Mouse (Mus musculus): ENCODE data around the gene Plcxd3. TPM values are rescaled to one million over a fixed set of nuclear protein-coding genes. Genes with fewer than 3 reads are reported as not detected.

The Plcxd3 gene
- polyA plus RNA-seq (2015; fragmentation: Nextera tagmentation; extraction: Ambion mirVana): 64.5 and 77.9 TPM in 2 replicates

GRCm38 (mm10) chr15:4375423-4376220 is at the start of gene Plcxd3:
TSS of gene Plcxd3 (plus strand) at chr15:4375491.
- Histone ChIP-seq H3K4me3 (replicated peaks) (peak within 1 kb of the TSS; percentile 67), H3K27ac (replicated peaks) (peak within 1 kb of the TSS; percentile 81), H3K27me3 (replicated peaks) (no peaks in the 10 kb centered on the region), H3K4me1 (peaks cover 20% of the 10 kb centered on the region), H3K9ac (replicated peaks) (peak within 1 kb of the TSS; percentile 74), H3K9me3 (replicated peaks) (no peaks in the 10 kb centered on the region), H3K36me3 (no peaks in the 10 kb centered on the region), H3K4me2 (peak within 1 kb of the TSS; percentile 90)
- ATAC-seq (ENCODE audit: low FRiP score): peak; percentile 89
- WGBS: under 1% methylated on average over 33 of the region's 33 CpGs

GRCm38 (mm10) chr15:4331867-4332266 is 43.4 kb upstream of the Plcxd3 start:
- WGBS: 79% methylated on average over 4 of the region's 4 CpGs
- Histone ChIP-seq H3K4me2 (no peak overlapping the region), H3K4me1 (no peaks in the 10 kb centered on the region), H3K27me3 (replicated peaks) (no peaks in the 10 kb centered on the region), H3K36me3 (no peaks in the 10 kb centered on the region), H3K9ac (replicated peaks) (no peak overlapping the region), H3K27ac (replicated peaks) (no peak overlapping the region), H3K4me3 (replicated peaks) (no peak overlapping the region), H3K9me3 (replicated peaks) (no peaks in the 10 kb centered on the region)
- ATAC-seq (ENCODE audit: low FRiP score): no peak

DNA sequence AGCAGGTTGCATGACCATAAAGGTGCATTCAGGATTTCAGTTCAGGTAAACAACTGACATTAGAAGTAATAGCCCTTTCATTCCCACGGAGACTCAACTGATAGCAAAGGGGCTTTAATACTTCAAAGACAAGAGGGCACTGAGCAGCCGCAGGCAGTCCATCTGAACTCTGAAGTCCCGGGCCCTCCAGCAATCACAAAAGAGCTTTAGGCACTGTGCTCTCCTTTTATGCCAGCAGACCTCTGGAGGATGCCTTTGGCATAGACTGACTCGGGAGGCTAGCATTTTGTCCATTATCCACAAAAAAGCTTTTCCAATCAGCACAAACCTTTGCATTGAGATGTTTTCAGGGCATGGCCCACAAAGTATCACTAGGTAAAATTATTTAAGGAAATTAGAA is 33.7 kb upstream of the Plcxd3 start:
- Histone ChIP-seq H3K27me3 (replicated peaks) (no peaks in the 10 kb centered on the region), H3K9ac (replicated peaks) (no peak overlapping the region), H3K4me1 (no peaks in the 10 kb centered on the region), H3K4me2 (no peak overlapping the region), H3K27ac (replicated peaks) (no peak overlapping the region), H3K4me3 (replicated peaks) (no peak overlapping the region), H3K9me3 (replicated peaks) (no peaks in the 10 kb centered on the region), H3K36me3 (no peaks in the 10 kb centered on the region)
- WGBS: 15% methylated on average over 4 of the region's 4 CpGs
- ATAC-seq (ENCODE audit: low FRiP score): no peak

GRCm38 (mm10) chr15:4348816-4349553 is 26.3 kb upstream of the Plcxd3 start:
- 40% methylated on average over 7 of the region's 7 CpGs for WGBS
- Histone ChIP-seq H3K4me2 (no peak overlapping the region), H3K9ac (replicated peaks) (no peak overlapping the region), H3K9me3 (replicated peaks) (no peaks in the 10 kb centered on the region), H3K4me3 (replicated peaks) (no peak overlapping the region), H3K27ac (replicated peaks) (no peak overlapping the region), H3K27me3 (replicated peaks) (no peaks in the 10 kb centered on the region), H3K36me3 (no peaks in the 10 kb centered on the region), H3K4me1 (no peaks in the 10 kb centered on the region)
- ATAC-seq (ENCODE audit: low FRiP score): no peak

- Histone ChIP-seq H3K9ac (replicated peaks) (no peak overlapping the region), H3K4me1 (no peaks in the 10 kb centered on the region), H3K27ac (replicated peaks) (no peak overlapping the region), H3K9me3 (replicated peaks) (no peaks in the 10 kb centered on the region), H3K4me2 (no peak overlapping the region), H3K4me3 (replicated peaks) (no peak overlapping the region), H3K27me3 (replicated peaks) (no peaks in the 10 kb centered on the region), H3K36me3 (no peaks in the 10 kb centered on the region)
- WGBS: 84% methylated on average over 11 of the region's 11 CpGs
- ATAC-seq (ENCODE audit: low FRiP score): no peak
These were observed 18.9 kb upstream of the Plcxd3 start for GRCm38 (mm10) chr15:4356397-4356796.

GRCm38 (mm10) chr15:4357706-4358105 is 17.6 kb upstream of the Plcxd3 start:
- Histone ChIP-seq H3K4me2 (no peak overlapping the region), H3K4me3 (replicated peaks) (no peak overlapping the region), H3K4me1 (no peaks in the 10 kb centered on the region), H3K27ac (replicated peaks) (no peak overlapping the region), H3K36me3 (no peaks in the 10 kb centered on the region), H3K9me3 (replicated peaks) (no peaks in the 10 kb centered on the region), H3K27me3 (replicated peaks) (no peaks in the 10 kb centered on the region), H3K9ac (replicated peaks) (no peak overlapping the region)
- 64% methylated on average over 4 of the region's 4 CpGs for WGBS
- no peak for ATAC-seq (ENCODE audit: low FRiP score)

DNA sequence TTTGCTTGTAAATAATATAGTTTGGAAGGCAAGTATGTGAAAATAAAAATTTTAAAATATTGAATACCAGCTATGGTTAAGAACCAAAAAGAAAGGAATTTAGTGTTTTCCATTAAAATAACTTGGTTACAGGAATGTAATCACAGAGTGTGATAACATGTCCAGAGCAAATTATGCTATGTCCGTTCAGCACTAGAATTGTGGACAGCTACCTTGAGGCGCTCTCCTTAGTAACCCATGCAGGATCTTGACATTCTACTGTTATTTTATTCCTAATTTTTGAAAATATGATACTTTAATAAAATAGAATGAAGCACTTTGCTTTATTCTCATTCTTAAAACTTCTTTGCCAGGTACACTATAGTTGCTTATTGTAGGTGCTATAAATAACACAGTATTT is 7.5 kb upstream of the Plcxd3 start:
- 72% methylated on average over 2 of the region's 2 CpGs for WGBS

DNA sequence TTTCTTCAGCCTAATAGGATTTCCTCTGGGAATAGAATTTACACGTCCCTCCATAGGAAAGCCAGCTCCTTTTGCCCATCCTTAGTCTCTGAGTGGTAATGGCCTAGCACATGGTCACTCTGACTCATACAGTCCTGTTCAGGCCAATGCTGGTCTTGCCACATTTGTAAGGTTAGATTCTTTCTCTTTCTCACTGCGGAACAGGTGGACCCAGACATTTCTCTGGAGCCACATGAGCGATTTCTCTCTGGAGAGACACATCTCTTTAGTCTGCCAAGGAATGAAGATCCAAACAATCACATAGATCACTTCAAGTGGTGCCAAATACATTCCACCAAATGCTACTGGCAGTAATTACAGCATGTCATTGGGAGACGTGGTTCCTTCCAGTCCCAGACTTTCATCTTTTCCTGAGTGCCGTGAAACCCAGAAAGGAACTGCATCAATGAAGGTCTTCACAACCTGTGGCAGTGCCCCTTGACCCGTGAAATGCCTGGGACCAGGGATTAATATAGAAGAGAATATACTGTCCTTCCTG is 769 bp upstream of the Plcxd3 start:
- Histone ChIP-seq H3K27me3 (replicated peaks) (no peaks in the 10 kb centered on the region), H3K4me2 (peak overlapping the region; percentile 90), H3K36me3 (no peaks in the 10 kb centered on the region), H3K27ac (replicated peaks) (0 out of 2 replicates have a peak overlapping the region, but pooled peaks have one; percentile 19), H3K9me3 (replicated peaks) (no peaks in the 10 kb centered on the region), H3K4me3 (replicated peaks) (peak overlapping the region; percentile 67), H3K9ac (replicated peaks) (no peak overlapping the region; the same call in 1 of the 2 replicates), H3K4me1 (peaks cover 20% of the 10 kb centered on the region)
- WGBS: 39% methylated on average over 6 of the region's 6 CpGs
- no peak for ATAC-seq (ENCODE audit: low FRiP score)

More for the DNA sequence above, 7.5 kb upstream of the Plcxd3 start:
- Histone ChIP-seq H3K4me3 (replicated peaks) (no peak overlapping the region), H3K9ac (replicated peaks) (no peak overlapping the region), H3K27me3 (replicated peaks) (no peaks in the 10 kb centered on the region), H3K27ac (replicated peaks) (no peak overlapping the region), H3K4me1 (no peaks in the 10 kb centered on the region), H3K4me2 (no peak overlapping the region), H3K36me3 (no peaks in the 10 kb centered on the region), H3K9me3 (replicated peaks) (no peaks in the 10 kb centered on the region)
- no peak for ATAC-seq (ENCODE audit: low FRiP score)

- 9% methylated on average over 6 of the region's 6 CpGs for WGBS
- H3K27me3 ChIP-seq (replicated peaks): no peaks in the 10 kb centered on the region
- H3K27ac ChIP-seq (replicated peaks): peak overlapping the region; percentile 81
- H3K4me2 ChIP-seq: peak overlapping the region; percentile 90
- peak overlapping the region; percentile 74 for H3K9ac ChIP-seq (replicated peaks)
- peak overlapping the region; percentile 67 for H3K4me3 ChIP-seq (replicated peaks)
- ATAC-seq (ENCODE audit: low FRiP score): peak; percentile 2; the same call in 1 of the 2 replicates
- H3K4me1 ChIP-seq: peaks cover 20% of the 10 kb centered on the region
- no peaks in the 10 kb centered on the region for H3K9me3 ChIP-seq (replicated peaks)
- no peaks in the 10 kb centered on the region for H3K36me3 ChIP-seq
These were observed 264 bp upstream of the Plcxd3 start for GRCm38 (mm10) chr15:4375031-4375422.

DNA sequence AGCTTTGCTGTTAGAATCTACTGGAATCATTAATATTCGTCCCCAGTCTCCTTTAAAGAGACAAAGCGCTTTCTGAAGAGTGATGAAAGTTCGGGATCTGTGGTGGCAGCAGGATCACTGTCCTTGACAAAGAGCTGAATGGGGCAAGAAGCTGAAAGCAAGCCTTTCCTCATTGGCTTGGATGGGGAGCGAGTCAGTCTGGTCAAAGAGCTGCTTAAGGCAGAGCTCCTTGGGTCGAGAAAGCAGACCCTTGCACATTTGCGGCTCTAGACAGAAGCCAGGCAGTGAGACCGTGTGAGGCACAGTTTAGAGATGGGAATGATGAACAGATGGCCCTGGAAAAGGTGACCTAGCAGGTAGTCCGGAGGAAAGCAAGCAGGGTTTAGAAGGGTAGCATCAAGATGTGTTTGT is 935 bp downstream of the Plcxd3 start:
- H3K27me3 ChIP-seq (replicated peaks): no peaks in the 10 kb centered on the region
- H3K9ac ChIP-seq (replicated peaks): peak overlapping the region; percentile 74
- ATAC-seq (ENCODE audit: low FRiP score): peak; percentile 54
- 10% methylated on average over 8 of the region's 8 CpGs for whole genome bisulfite sequencing
- peak overlapping the region; percentile 67 for H3K4me3 ChIP-seq (replicated peaks)
- no peaks in the 10 kb centered on the region for H3K9me3 ChIP-seq (replicated peaks)
- peak overlapping the region; percentile 90 for H3K4me2 ChIP-seq
- peaks cover 20% of the 10 kb centered on the region for H3K4me1 ChIP-seq
- peak overlapping the region; percentile 81 for H3K27ac ChIP-seq (replicated peaks)
- no peaks in the 10 kb centered on the region for H3K36me3 ChIP-seq

DNA sequence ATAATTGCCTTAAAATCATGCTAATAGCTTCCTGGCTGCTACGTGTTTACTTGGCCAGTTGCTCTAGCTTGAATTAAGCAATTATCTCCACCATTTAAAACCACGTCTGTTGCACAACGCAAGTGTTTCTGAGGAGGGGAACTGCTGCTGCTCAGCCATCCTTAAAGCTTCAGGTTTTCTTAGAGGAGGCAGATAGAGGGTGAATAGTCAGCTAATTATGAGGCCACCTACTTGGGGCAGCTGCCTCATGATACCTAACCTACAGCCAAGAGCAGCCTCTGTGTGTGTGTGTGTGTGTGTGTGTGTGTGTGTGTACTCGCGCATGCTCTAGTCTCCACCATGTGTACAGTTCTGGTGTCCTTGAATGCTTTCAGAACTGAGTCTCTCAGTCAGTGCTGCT is 3.5 kb downstream of the Plcxd3 start:
- Histone ChIP-seq H3K4me2 (peak overlapping the region; percentile 39), H3K9me3 (replicated peaks) (no peaks in the 10 kb centered on the region), H3K4me1 (peaks cover 20% of the 10 kb centered on the region), H3K27ac (replicated peaks) (no peak overlapping the region), H3K9ac (replicated peaks) (no peak overlapping the region), H3K36me3 (no peaks in the 10 kb centered on the region), H3K4me3 (replicated peaks) (no peak overlapping the region), H3K27me3 (replicated peaks) (no peaks in the 10 kb centered on the region)
- WGBS: 54% methylated on average over 5 of the region's 5 CpGs
- no peak for ATAC-seq (ENCODE audit: low FRiP score)
